Mouse (Mus musculus): ENCODE results near the gene Gpr26. TPM values are rescaled to one million over a fixed set of nuclear protein-coding genes. Genes with fewer than 3 reads are reported as not detected.

Gpr26 gene
- 3.0 and 3.2 TPM in 2 replicates for polyA plus RNA-seq (2015; fragmentation: Nextera tagmentation; extraction: Ambion mirVana)

GRCm38 (mm10) chr7:131966023-131966915 is at the start of gene Gpr26:
Gene Gpr26 (plus strand): TSS chr7:131966460.
- Histone ChIP-seq H3K4me2 (peak within 1 kb of the TSS; percentile 60), H3K9ac (peak within 1 kb of the TSS; percentile 60), H3K9me3 (no peaks in the 10 kb centered on the region), H3K27me3 (replicated peaks) (no peaks in the 10 kb centered on the region; the same call in 1 of the 2 replicates), H3K4me3 (peak within 1 kb of the TSS; percentile 51), H3K27ac (peak within 1 kb of the TSS; percentile 76), H3K36me3 (replicated peaks) (no peaks in the 10 kb centered on the region), H3K4me1 (peaks cover 30% of the 10 kb centered on the region)
- ATAC-seq (replicated peaks), result peak; percentile 89
- under 1% methylated on average over 29 of the region's 32 CpGs for WGBS

GRCm38 (mm10) chr7:131917384-131917783 is 48.9 kb upstream of the Gpr26 start:
- no peak overlapping the region for H3K27ac ChIP-seq
- no peaks in the 10 kb centered on the region for H3K9me3 ChIP-seq
- ATAC-seq (replicated peaks), result no peak

GRCm38 (mm10) chr7:131927288-131928050 is 38.8 kb upstream of the Gpr26 start:
- H3K4me3 ChIP-seq, result no peak overlapping the region
- H3K9me3 ChIP-seq, result no peaks in the 10 kb centered on the region
- H3K4me1 ChIP-seq, result peaks cover 9% of the 10 kb centered on the region
- no peaks in the 10 kb centered on the region for H3K36me3 ChIP-seq (replicated peaks)
- no peak overlapping the region for H3K27ac ChIP-seq
- H3K27me3 ChIP-seq (replicated peaks), result no peaks in the 10 kb centered on the region
- WGBS, result 24% methylated on average over 9 of the region's 9 CpGs
- no peak overlapping the region for H3K4me2 ChIP-seq
- H3K9ac ChIP-seq, result no peak overlapping the region
- ATAC-seq (replicated peaks), result no peak

More at GRCm38 (mm10) chr7:131917384-131917783, 48.9 kb upstream of the Gpr26 start:
- no peak overlapping the region for H3K9ac ChIP-seq
- H3K4me2 ChIP-seq, result no peak overlapping the region
- no peaks in the 10 kb centered on the region for H3K4me1 ChIP-seq
- no peaks in the 10 kb centered on the region for H3K36me3 ChIP-seq (replicated peaks)
- H3K4me3 ChIP-seq, result no peak overlapping the region
- WGBS, result 57% methylated on average over 7 of the region's 7 CpGs
- H3K27me3 ChIP-seq (replicated peaks), result no peaks in the 10 kb centered on the region

GRCm38 (mm10) chr7:131937611-131938010 is 28.6 kb upstream of the Gpr26 start:
- H3K4me3 ChIP-seq, result no peak overlapping the region
- H3K27me3 ChIP-seq (replicated peaks), result no peaks in the 10 kb centered on the region
- no peaks in the 10 kb centered on the region for H3K36me3 ChIP-seq (replicated peaks)
- no peak overlapping the region for H3K9ac ChIP-seq
- no peak for ATAC-seq (replicated peaks)
- no peaks in the 10 kb centered on the region for H3K9me3 ChIP-seq
- no peak overlapping the region for H3K4me2 ChIP-seq
- no peaks in the 10 kb centered on the region for H3K4me1 ChIP-seq
- WGBS, result 81% methylated on average over 3 of the region's 3 CpGs
- H3K27ac ChIP-seq, result no peak overlapping the region

GRCm38 (mm10) chr7:131951131-131951530 is 15.1 kb upstream of the Gpr26 start:
- Histone ChIP-seq H3K9ac (no peak overlapping the region), H3K9me3 (no peaks in the 10 kb centered on the region), H3K4me1 (no peaks in the 10 kb centered on the region), H3K4me2 (no peak overlapping the region), H3K27me3 (replicated peaks) (no peaks in the 10 kb centered on the region), H3K36me3 (replicated peaks) (no peaks in the 10 kb centered on the region), H3K4me3 (no peak overlapping the region), H3K27ac (no peak overlapping the region)
- 79% methylated on average over 5 of the region's 5 CpGs for WGBS
- no peak for ATAC-seq (replicated peaks)

GRCm38 (mm10) chr7:131953402-131953801 is 12.9 kb upstream of the Gpr26 start:
- H3K9ac ChIP-seq, result no peak overlapping the region
- no peak overlapping the region for H3K4me3 ChIP-seq
- H3K4me1 ChIP-seq, result no peaks in the 10 kb centered on the region
- H3K36me3 ChIP-seq (replicated peaks), result no peaks in the 10 kb centered on the region
- H3K27ac ChIP-seq, result no peak overlapping the region
- no peaks in the 10 kb centered on the region for H3K9me3 ChIP-seq
- no peak overlapping the region for H3K4me2 ChIP-seq
- WGBS, result 41% methylated on average over 3 of the region's 3 CpGs
- no peak for ATAC-seq (replicated peaks)
- no peaks in the 10 kb centered on the region for H3K27me3 ChIP-seq (replicated peaks)

- H3K4me2 ChIP-seq, result no peak overlapping the region
- ATAC-seq (replicated peaks), result no peak
Measured at GRCm38 (mm10) chr7:131958705-131959104, 7.6 kb upstream of the Gpr26 start.

GRCm38 (mm10) chr7:131960551-131960950 is 5.7 kb upstream of the Gpr26 start:
- no peak for ATAC-seq (replicated peaks)
- H3K9ac ChIP-seq, result no peak overlapping the region
- WGBS, result 35% methylated on average over 6 of the region's 6 CpGs

More at GRCm38 (mm10) chr7:131958705-131959104, 7.6 kb upstream of the Gpr26 start:
- no peaks in the 10 kb centered on the region for H3K36me3 ChIP-seq (replicated peaks)
- no peak overlapping the region for H3K4me3 ChIP-seq
- H3K9me3 ChIP-seq, result no peaks in the 10 kb centered on the region
- H3K27ac ChIP-seq, result no peak overlapping the region
- no peaks in the 10 kb centered on the region for H3K27me3 ChIP-seq (replicated peaks)
- H3K9ac ChIP-seq, result no peak overlapping the region
- 87% methylated on average over 1 of the region's 1 CpGs for WGBS
- peaks cover 5% of the 10 kb centered on the region; the same call in 1 of the 2 replicates for H3K4me1 ChIP-seq

GRCm38 (mm10) chr7:131966916-131967494 is 745 bp downstream of the Gpr26 start:
- peak; percentile 62 for ATAC-seq (replicated peaks)
- H3K27me3 ChIP-seq (replicated peaks), result no peaks in the 10 kb centered on the region; the same call in 1 of the 2 replicates
- peak overlapping the region; percentile 51 for H3K4me3 ChIP-seq
- H3K36me3 ChIP-seq (replicated peaks), result no peaks in the 10 kb centered on the region
- H3K4me2 ChIP-seq, result peak overlapping the region; percentile 60
- no peaks in the 10 kb centered on the region for H3K9me3 ChIP-seq
- H3K27ac ChIP-seq, result peak overlapping the region; percentile 76
- H3K4me1 ChIP-seq, result peaks cover 30% of the 10 kb centered on the region
- WGBS, result 7% methylated on average over 50 of the region's 57 CpGs
- H3K9ac ChIP-seq, result peak overlapping the region; percentile 60

More at GRCm38 (mm10) chr7:131960551-131960950, 5.7 kb upstream of the Gpr26 start:
- H3K27me3 ChIP-seq (replicated peaks), result no peaks in the 10 kb centered on the region
- no peak overlapping the region for H3K27ac ChIP-seq
- no peaks in the 10 kb centered on the region for H3K36me3 ChIP-seq (replicated peaks)
- no peak overlapping the region for H3K4me3 ChIP-seq
- peaks cover 15% of the 10 kb centered on the region for H3K4me1 ChIP-seq
- H3K4me2 ChIP-seq, result no peak overlapping the region
- H3K9me3 ChIP-seq, result no peaks in the 10 kb centered on the region

- peaks cover 17% of the 10 kb centered on the region for H3K4me1 ChIP-seq
- ATAC-seq (replicated peaks), result no peak
- H3K27me3 ChIP-seq (replicated peaks), result no peaks in the 10 kb centered on the region; the same call in 1 of the 2 replicates
- H3K36me3 ChIP-seq (replicated peaks), result no peaks in the 10 kb centered on the region
- H3K9me3 ChIP-seq, result no peaks in the 10 kb centered on the region
- H3K9ac ChIP-seq, result no peak overlapping the region
- H3K4me2 ChIP-seq, result peak overlapping the region; percentile 60
- no peak overlapping the region for H3K27ac ChIP-seq
- 63% methylated on average over 3 of the region's 3 CpGs for WGBS
- no peak overlapping the region; the same call in 1 of the 2 replicates for H3K4me3 ChIP-seq
Measured at GRCm38 (mm10) chr7:131970255-131970654, 4.0 kb downstream of the Gpr26 start.

GRCm38 (mm10) chr7:131975867-131976266 is 9.6 kb downstream of the Gpr26 start:
- Histone ChIP-seq H3K27ac (no peak overlapping the region), H3K4me2 (no peak overlapping the region), H3K9me3 (no peaks in the 10 kb centered on the region), H3K27me3 (replicated peaks) (no peaks in the 10 kb centered on the region), H3K4me1 (peaks cover 14% of the 10 kb centered on the region), H3K9ac (no peak overlapping the region), H3K4me3 (no peak overlapping the region), H3K36me3 (replicated peaks) (no peaks in the 10 kb centered on the region)
- 59% methylated on average over 6 of the region's 6 CpGs for WGBS
- no peak for ATAC-seq (replicated peaks)

- peaks cover 14% of the 10 kb centered on the region for H3K4me1 ChIP-seq
- no peak overlapping the region for H3K4me3 ChIP-seq
- 62% methylated on average over 11 of the region's 11 CpGs for WGBS
- no peak overlapping the region for H3K9ac ChIP-seq
- H3K36me3 ChIP-seq (replicated peaks), result no peaks in the 10 kb centered on the region
- no peak overlapping the region for H3K4me2 ChIP-seq
- H3K27ac ChIP-seq, result no peak overlapping the region
- no peaks in the 10 kb centered on the region for H3K9me3 ChIP-seq
- ATAC-seq (replicated peaks), result no peak
- no peaks in the 10 kb centered on the region for H3K27me3 ChIP-seq (replicated peaks)
Measured at GRCm38 (mm10) chr7:131978609-131979008, 12.3 kb downstream of the Gpr26 start.
